Mouse (Mus musculus) intestine, embryonic 16.5 days (tissue): ENCODE data around the gene 1700021F05Rik. TPM values are rescaled to one million over a fixed set of nuclear protein-coding genes. Genes with fewer than 3 reads are reported as not detected.

ENCODE experiments used
- ATAC-seq: fragments of 200-750 bp; cut with Nextera tagmentation; 2 replicates; pipeline ENCODE4 v1.8.0; 2017; ENCODE audit warnings: moderate TSS enrichment, moderate library complexity
- H3K27ac ChIP-seq: fragments of 300-500 bp; sonication (generic); 2 replicates; pipeline ENCODE4 v1.5.1; 2014; ENCODE audit warnings: mild to moderate bottlenecking, low read length
- H3K27me3 ChIP-seq: fragments of 300-500 bp; sonication (generic); replicated peaks from 2 replicates; pipeline ENCODE4 v1.6.1; 2014; ENCODE audit warnings: low read length, control low read depth, mixed read lengths; ENCODE audit not compliant: control insufficient read depth, insufficient read depth
- H3K36me3 ChIP-seq: fragments of 300-500 bp; sonication (generic); 2 replicates; pipeline ENCODE4 v1.6.1; 2014; ENCODE audit warnings: low read length, control low read depth; ENCODE audit not compliant: control insufficient read depth, insufficient read depth
- H3K4me1 ChIP-seq: fragments of 300-500 bp; sonication (generic); 2 replicates; pipeline ENCODE4 v1.6.1; 2014; ENCODE audit warnings: low read length, control low read depth, mixed read lengths; ENCODE audit not compliant: control insufficient read depth, insufficient read depth
- H3K4me2 ChIP-seq: fragments of 300-500 bp; sonication (generic); 2 replicates; pipeline ENCODE4 v1.6.1; 2014; ENCODE audit warnings: low read depth, low read length, control low read depth
- H3K4me3 ChIP-seq: fragments of 300-500 bp; sonication (generic); 2 replicates; pipeline ENCODE4 v1.5.1; 2014; ENCODE audit warnings: mild to moderate bottlenecking, low read length
- H3K9ac ChIP-seq: fragments of 300-500 bp; sonication (generic); 2 replicates; pipeline ENCODE4 v1.6.1; 2014; ENCODE audit warnings: low read depth, low read length
- H3K9me3 ChIP-seq: fragments of 300-500 bp; sonication (generic); 2 replicates; pipeline ENCODE4 v1.6.1; 2016; ENCODE audit warnings: low read length, control low read depth; ENCODE audit not compliant: control insufficient read depth
- WGBS: fragments of 180-500 bp; shearing (Covaris S2); extraction: QIAGEN DNeasy Blood & Tissue Kit; methylation state at CpG from one replicate; pipeline ENCODE4 v1.1.7; 2014; 5-methylcytosine and 5-hydroxymethylcytosine counted together
- polyA plus RNA-seq: library from polyadenylated mRNA; unstranded; fragments of >200 nt; fragmentation: Nextera tagmentation; extraction: Ambion mirVana; gene quantifications from 2 replicates; pipeline ENCODE4 v1.2.1, GENCODE M21; 2015

Gene 1700021F05Rik
- polyA plus RNA-seq, 1 experiment from 2014 or later, result 78.8 TPM

DNA sequence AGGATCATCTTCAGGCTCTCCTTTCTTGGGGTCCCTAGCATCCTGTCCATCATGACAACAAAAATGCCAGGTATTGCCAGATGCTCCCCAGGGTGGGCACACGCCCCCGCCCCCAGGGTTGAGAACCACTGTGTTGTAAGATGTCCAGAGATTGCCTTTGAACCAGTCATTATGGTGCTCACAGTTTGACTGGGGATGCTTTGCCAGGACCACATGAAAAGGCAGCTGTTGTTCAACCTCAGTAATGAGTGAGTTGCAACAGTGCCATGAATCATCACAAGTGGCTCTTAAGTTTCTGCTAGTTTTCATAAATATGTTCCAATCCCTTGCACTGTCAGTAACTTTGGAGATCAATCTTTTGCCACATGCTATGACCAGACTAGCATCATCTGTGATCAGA is 20.8 kb downstream of the 1700021F05Rik start:
- H3K9ac ChIP-seq, result no peak overlapping the region
- H3K36me3 ChIP-seq, result peaks cover 7% of the 10 kb centered on the region; the same call in 1 of the 2 replicates
- no peak for ATAC-seq
- peaks cover 13% of the 10 kb centered on the region for H3K4me1 ChIP-seq
- no peak overlapping the region for H3K4me3 ChIP-seq
- no peak overlapping the region for H3K4me2 ChIP-seq
- no peak overlapping the region for H3K27ac ChIP-seq
- H3K27me3 ChIP-seq, result no peaks in the 10 kb centered on the region
- H3K9me3 ChIP-seq, result no peaks in the 10 kb centered on the region
- WGBS, result 93% methylated on average over 2 of the region's 2 CpGs

- peak overlapping the region; percentile 61 for H3K27ac ChIP-seq
- WGBS, result 45% methylated on average over 13 of the region's 13 CpGs
These were observed 22.4 kb downstream of the 1700021F05Rik start for GRCm38 (mm10) chr10:43518368-43518767.

GRCm38 (mm10) chr10:43517836-43518235 is 23.0 kb downstream of the 1700021F05Rik start:
- H3K9ac ChIP-seq, result no peak overlapping the region
- H3K36me3 ChIP-seq, result 0 out of 2 replicates have a peak, but pooled peaks cover 4% of the 10 kb centered on the region
- WGBS, result 56% methylated on average over 4 of the region's 4 CpGs
- peak; percentile 13; the same call in 1 of the 2 replicates for ATAC-seq
- peak overlapping the region; percentile 61 for H3K27ac ChIP-seq
- no peak overlapping the region for H3K4me2 ChIP-seq
- H3K9me3 ChIP-seq, result no peaks in the 10 kb centered on the region
- H3K4me1 ChIP-seq, result peaks cover 13% of the 10 kb centered on the region
- H3K27me3 ChIP-seq, result no peaks in the 10 kb centered on the region
- H3K4me3 ChIP-seq, result no peak overlapping the region

More at GRCm38 (mm10) chr10:43518368-43518767, 22.4 kb downstream of the 1700021F05Rik start:
- Histone ChIP-seq H3K4me1 (peaks cover 13% of the 10 kb centered on the region), H3K9me3 (no peaks in the 10 kb centered on the region), H3K4me2 (no peak overlapping the region), H3K9ac (no peak overlapping the region), H3K4me3 (peak overlapping the region; percentile 10; the same call in 1 of the 2 replicates), H3K36me3 (0 out of 2 replicates have a peak, but pooled peaks cover 4% of the 10 kb centered on the region), H3K27me3 (no peaks in the 10 kb centered on the region)
- peak; percentile 77 for ATAC-seq

DNA sequence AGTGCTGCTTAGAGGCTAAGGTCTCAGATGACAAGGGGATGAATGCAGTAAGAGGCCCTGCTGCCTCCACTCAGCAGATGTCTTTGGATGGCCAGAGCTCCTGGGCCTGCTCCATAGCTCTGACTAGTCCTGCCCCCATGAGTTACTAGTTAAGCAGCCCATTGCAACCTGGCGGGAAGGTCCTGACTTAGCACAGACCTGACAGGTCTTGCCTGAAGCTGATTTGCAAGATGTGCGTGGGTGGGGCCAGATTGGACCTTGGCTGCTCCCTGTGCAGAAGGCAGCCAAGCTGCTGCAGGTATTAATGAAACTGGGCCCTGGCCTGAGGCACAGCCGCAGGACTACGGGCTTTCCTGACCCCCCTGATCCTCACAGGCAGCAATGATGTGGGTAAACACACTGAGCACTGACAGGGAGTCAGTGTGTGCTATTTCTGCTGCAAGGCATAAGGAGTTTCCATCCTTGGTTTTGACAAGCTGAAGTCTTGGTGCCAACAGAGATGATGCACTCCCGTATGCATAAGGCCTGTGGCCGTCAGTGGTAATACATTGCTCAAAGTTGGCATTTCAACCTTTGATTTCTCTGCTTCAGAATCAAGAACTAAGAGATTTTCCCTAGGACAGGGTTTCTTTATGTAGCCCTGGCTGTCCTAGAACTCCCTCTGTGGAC is 23.7 kb downstream of the 1700021F05Rik start:
- Histone ChIP-seq H3K27me3 (no peaks in the 10 kb centered on the region), H3K4me1 (peaks cover 13% of the 10 kb centered on the region), H3K36me3 (0 out of 2 replicates have a peak, but pooled peaks cover 4% of the 10 kb centered on the region), H3K4me3 (no peak overlapping the region), H3K27ac (peak overlapping the region; percentile 61), H3K9ac (no peak overlapping the region; the same call in 1 of the 2 replicates), H3K9me3 (no peaks in the 10 kb centered on the region), H3K4me2 (0 out of 2 replicates have a peak overlapping the region, but pooled peaks have one; percentile 14)
- WGBS, result 53% methylated on average over 6 of the region's 6 CpGs
- peak; percentile 80 for ATAC-seq

GRCm38 (mm10) chr10:43512976-43513375 is 27.8 kb downstream of the 1700021F05Rik start:
- H3K9ac ChIP-seq, result no peak overlapping the region
- ATAC-seq, result no peak
- WGBS, result 84% methylated on average over 10 of the region's 10 CpGs
- no peak overlapping the region for H3K27ac ChIP-seq
- peaks cover 13% of the 10 kb centered on the region for H3K4me1 ChIP-seq
- peaks cover 27% of the 10 kb centered on the region for H3K36me3 ChIP-seq
- no peak overlapping the region for H3K4me3 ChIP-seq
- no peaks in the 10 kb centered on the region for H3K9me3 ChIP-seq
- no peak overlapping the region for H3K4me2 ChIP-seq
- H3K27me3 ChIP-seq, result no peaks in the 10 kb centered on the region

DNA sequence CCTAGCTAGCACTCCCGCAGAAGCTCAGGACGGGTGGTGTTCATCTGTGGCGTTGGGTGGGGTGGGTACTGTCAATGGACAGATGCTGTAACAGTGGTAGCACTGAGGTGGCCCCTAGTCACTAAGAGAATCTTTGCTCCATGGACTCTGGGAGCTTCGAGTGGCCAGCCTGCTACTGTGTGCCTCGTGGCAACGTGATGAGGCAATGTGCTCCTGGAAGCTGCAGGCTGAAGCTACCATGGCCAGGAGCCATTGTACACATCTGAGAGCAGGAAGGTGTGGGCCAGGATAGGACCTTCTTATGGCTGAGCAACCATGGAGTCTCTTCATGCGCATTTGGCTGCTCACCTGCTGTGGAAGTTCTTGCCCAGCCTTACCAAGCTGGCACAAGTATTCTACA is 31.6 kb downstream of the 1700021F05Rik start:
- Histone ChIP-seq H3K4me2 (no peak overlapping the region), H3K4me1 (no peaks in the 10 kb centered on the region), H3K9me3 (no peaks in the 10 kb centered on the region), H3K27ac (no peak overlapping the region), H3K36me3 (peaks cover 22% of the 10 kb centered on the region), H3K4me3 (no peak overlapping the region), H3K27me3 (no peaks in the 10 kb centered on the region), H3K9ac (no peak overlapping the region)
- WGBS, result 95% methylated on average over 7 of the region's 7 CpGs
- ATAC-seq, result no peak

DNA sequence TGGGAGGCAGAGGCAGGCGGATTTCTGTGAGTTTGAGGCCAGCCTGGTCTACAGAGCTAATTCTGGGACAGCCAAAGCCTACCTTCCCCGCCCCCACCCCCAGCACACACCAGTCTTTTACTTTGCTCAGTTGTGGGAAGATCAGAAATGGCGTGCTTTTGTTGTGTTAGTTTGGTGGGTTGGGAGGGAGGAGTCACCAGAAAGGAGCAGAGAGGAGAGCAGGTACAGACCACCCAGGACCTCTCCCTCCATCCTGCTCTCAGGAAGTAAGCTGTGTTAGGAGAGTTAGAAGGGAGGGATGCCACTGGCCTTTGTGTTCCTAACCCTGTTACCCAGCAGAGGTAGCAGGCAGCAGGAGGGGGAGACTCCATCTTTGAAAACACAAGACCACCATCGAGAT is 33.7 kb downstream of the 1700021F05Rik start:
- no peak overlapping the region for H3K9ac ChIP-seq
- no peak overlapping the region for H3K4me2 ChIP-seq
- peaks cover 22% of the 10 kb centered on the region for H3K36me3 ChIP-seq
- no peaks in the 10 kb centered on the region for H3K4me1 ChIP-seq
- WGBS, result 68% methylated on average over 4 of the region's 4 CpGs
- H3K27ac ChIP-seq, result no peak overlapping the region
- no peaks in the 10 kb centered on the region for H3K27me3 ChIP-seq
- H3K9me3 ChIP-seq, result no peaks in the 10 kb centered on the region
- H3K4me3 ChIP-seq, result no peak overlapping the region
- no peak for ATAC-seq

GRCm38 (mm10) chr10:43504291-43504690 is 36.5 kb downstream of the 1700021F05Rik start:
- 0 out of 2 replicates have a peak, but pooled peaks cover 2% of the 10 kb centered on the region for H3K36me3 ChIP-seq
- WGBS, result 73% methylated on average over 1 of the region's 1 CpGs
- ATAC-seq, result no peak
- no peak overlapping the region for H3K27ac ChIP-seq
- H3K4me2 ChIP-seq, result no peak overlapping the region
- no peaks in the 10 kb centered on the region for H3K4me1 ChIP-seq
- H3K9ac ChIP-seq, result no peak overlapping the region
- H3K4me3 ChIP-seq, result no peak overlapping the region
- H3K27me3 ChIP-seq, result no peaks in the 10 kb centered on the region
- H3K9me3 ChIP-seq, result no peaks in the 10 kb centered on the region

- Histone ChIP-seq H3K27me3 (no peaks in the 10 kb centered on the region), H3K9ac (no peak overlapping the region), H3K27ac (no peak overlapping the region), H3K4me1 (no peaks in the 10 kb centered on the region), H3K4me3 (no peak overlapping the region), H3K36me3 (peaks cover 8% of the 10 kb centered on the region), H3K9me3 (no peaks in the 10 kb centered on the region), H3K4me2 (no peak overlapping the region)
- 93% methylated on average over 4 of the region's 4 CpGs for WGBS
- ATAC-seq, result no peak
These were observed 38.2 kb downstream of the 1700021F05Rik start for GRCm38 (mm10) chr10:43502599-43502998.
